8 mouse cellular contexts compared by ENCODE assay signal in the genomic region with DNA sequence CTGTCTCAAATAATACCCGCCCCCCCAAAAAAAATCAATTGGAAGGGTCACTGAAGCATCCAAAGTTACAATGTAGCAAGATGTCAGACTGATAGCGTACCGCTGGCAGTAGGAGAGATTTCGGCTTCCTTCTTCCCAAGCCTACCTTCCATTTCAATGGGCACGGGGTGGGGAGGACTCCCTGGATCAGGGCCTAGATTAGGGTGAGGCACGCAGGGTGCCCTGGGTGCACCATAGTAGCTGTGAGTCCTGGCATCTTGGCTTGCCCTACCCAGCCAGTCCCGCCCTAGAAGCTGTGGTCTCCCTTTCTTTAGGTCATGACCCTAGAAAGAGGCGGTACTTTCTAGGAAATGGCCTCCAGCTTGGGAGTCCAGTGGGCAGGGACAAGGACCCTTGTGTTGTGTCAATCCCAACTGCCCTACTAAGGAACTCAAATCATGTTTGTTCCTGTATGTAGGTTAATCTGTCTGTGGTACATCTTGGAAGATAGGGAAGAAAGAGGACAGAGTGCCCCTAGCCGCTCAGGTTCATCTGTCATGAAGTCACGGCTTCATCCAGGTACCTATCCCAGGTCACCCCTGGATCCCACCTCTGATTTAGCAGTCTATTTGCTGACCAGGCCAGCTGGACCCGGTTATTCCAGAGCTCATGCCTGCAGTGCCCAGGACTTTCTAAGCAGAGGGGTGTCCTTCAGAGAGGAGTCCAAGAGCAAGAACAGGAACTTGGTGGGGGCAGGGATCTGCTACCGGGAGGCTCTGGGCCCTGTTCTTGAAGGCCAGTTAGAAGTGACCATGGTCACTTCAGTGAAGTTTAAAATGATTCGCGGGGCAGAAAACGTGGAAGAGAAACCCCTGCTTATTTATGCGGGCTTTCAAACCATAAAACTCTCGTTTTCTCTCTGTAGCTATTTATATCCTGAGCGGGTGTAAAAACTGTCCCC. TPM values are rescaled to one million over a fixed set of nuclear protein-coding genes. Genes with fewer than 3 reads are reported as not detected.
DNase-seq lines count a peak whose midpoint lies in the region; ATAC-seq and TF ChIP-seq lines count a peak whose summit lies in the region.

No protein-coding gene starts in this region.

- intact Hi-C loops in left cerebral cortex, postnatal 4 days (cut with DNase I), result no loop called here
- intact Hi-C loops in left cerebral cortex, postnatal 36 days (cut with DNase I), result no loop called here

- H3K4me3 ChIP-seq in forebrain, postnatal 0 days (ENCODE audit: low read depth, low read length), result peak overlapping the region; percentile 91
- peak overlapping the region; percentile 98 for H3K4me3 ChIP-seq in intestine, embryonic 14.5 days (ENCODE audit: low read depth, low read length)
- peak overlapping the region in 1 of 2 experiments; percentile 98; a peak in 2 of 4 replicates for H3K4me3 ChIP-seq in liver, embryonic 14.5 days (ENCODE audit: insufficient read depth in 1 of 2, low read depth in 2 of 2, low read length in 2 of 2)
- peak overlapping the region; percentile 91 for H3K4me3 ChIP-seq in neural tube, embryonic 15.5 days (replicated peaks)

- no peak for TF ChIP-seq CTCF in brain, embryonic 14.5 days (IDR thresholded peaks at IDR 0.05; ENCODE audit: borderline replicate concordance, extremely low read depth, insufficient read depth, insufficient read length)
- TF ChIP-seq CTCF in forebrain, postnatal 0 days (IDR thresholded peaks at IDR 0.05; ENCODE audit: low read depth), result no peak
- no peak for TF ChIP-seq CTCF in liver, embryonic 14.5 days (IDR thresholded peaks at IDR 0.05; ENCODE audit: low read depth)

- no peaks in the 10 kb centered on the region for H3K9me3 ChIP-seq in forebrain, postnatal 0 days (ENCODE audit: low read length)
- H3K9me3 ChIP-seq in intestine, embryonic 14.5 days (ENCODE audit: control insufficient read depth, low read length), result no peaks in the 10 kb centered on the region
- no peaks in the 10 kb centered on the region for H3K9me3 ChIP-seq in liver, embryonic 14.5 days (ENCODE audit: control insufficient read depth, low read length)
- no peaks in the 10 kb centered on the region for H3K9me3 ChIP-seq in neural tube, embryonic 15.5 days (replicated peaks)

- H3K9ac ChIP-seq in forebrain, postnatal 0 days, result peak overlapping the region; percentile 74; the same call in 1 of the 2 replicates
- peak overlapping the region; percentile 90 for H3K9ac ChIP-seq in intestine, embryonic 14.5 days (ENCODE audit: low read length)
- H3K9ac ChIP-seq in liver, embryonic 14.5 days (replicated peaks), result peak overlapping the region; percentile 86
- H3K9ac ChIP-seq in neural tube, embryonic 15.5 days (replicated peaks), result peak overlapping the region; percentile 80

- H3K4me2 ChIP-seq in forebrain, postnatal 0 days (ENCODE audit: low read depth), result peak overlapping the region; percentile 93
- H3K4me2 ChIP-seq in intestine, embryonic 14.5 days (ENCODE audit: low read length), result peak overlapping the region; percentile 90
- peak overlapping the region; percentile 76 for H3K4me2 ChIP-seq in liver, embryonic 14.5 days (ENCODE audit: low read depth)
- peak overlapping the region; percentile 80 for H3K4me2 ChIP-seq in neural tube, embryonic 15.5 days

- no peak for TF ChIP-seq POLR2A in brain, embryonic 14.5 days (IDR thresholded peaks at IDR 0.05; ENCODE audit: borderline replicate concordance, extremely low read depth, insufficient read depth, insufficient read length, poor library complexity, severe bottlenecking)

- H3K27me3 ChIP-seq in forebrain, postnatal 0 days (ENCODE audit: insufficient read depth, low read length), result no peaks in the 10 kb centered on the region
- no peaks in the 10 kb centered on the region for H3K27me3 ChIP-seq in intestine, embryonic 14.5 days (replicated peaks; ENCODE audit: control insufficient read depth, insufficient read depth, low read length)
- H3K27me3 ChIP-seq in liver, embryonic 14.5 days (ENCODE audit: control insufficient read depth, insufficient read depth, low read length), result no peaks in the 10 kb centered on the region
- no peaks in the 10 kb centered on the region for H3K27me3 ChIP-seq in neural tube, embryonic 15.5 days (replicated peaks)

- no peaks in the 10 kb centered on the region for H3K36me3 ChIP-seq in forebrain, postnatal 0 days (ENCODE audit: insufficient read depth)
- H3K36me3 ChIP-seq in intestine, embryonic 14.5 days (ENCODE audit: control insufficient read depth, insufficient read depth, low read length), result peaks cover 4% of the 10 kb centered on the region; the same call in 1 of the 2 replicates
- H3K36me3 ChIP-seq in liver, embryonic 14.5 days (replicated peaks; ENCODE audit: control insufficient read depth, insufficient read depth, low read depth), result no peaks in the 10 kb centered on the region; the same call in 1 of the 2 replicates
- no peaks in the 10 kb centered on the region for H3K36me3 ChIP-seq in neural tube, embryonic 15.5 days

- TF ChIP-seq EP300 in liver, embryonic 14.5 days (IDR thresholded peaks at IDR 0.05; ENCODE audit: low read depth), result no peak

- H3K27ac ChIP-seq in forebrain, postnatal 0 days (ENCODE audit: low read depth, low read length), result peak overlapping the region; percentile 98
- peak overlapping the region; percentile 98 for H3K27ac ChIP-seq in intestine, embryonic 14.5 days (ENCODE audit: low read depth)
- peak overlapping the region; percentile 86 for H3K27ac ChIP-seq in liver, embryonic 14.5 days
- peak overlapping the region; percentile 99 for H3K27ac ChIP-seq in neural tube, embryonic 15.5 days (replicated peaks)

- DNase-seq in left cerebral cortex, postnatal 4 days, result peak; percentile 5
- DNase-seq in left cerebral cortex, postnatal 36 days (ENCODE audit: low spot score in 2 of 2), result no peak
- peak; percentile 40 for DNase-seq in brain, embryonic 14.5 days (ENCODE audit: low read depth)
- no peak for DNase-seq in forebrain, postnatal 0 days
- peak; percentile 67 for DNase-seq in intestine, embryonic 14.5 days (ENCODE audit: low spot score)
- DNase-seq in liver, embryonic 14.5 days (ENCODE audit: low read depth in 3 of 3, low spot score in 3 of 3), result no peak
- DNase-seq in natural killer cell, adult 2 months (ENCODE audit: low spot score in 2 of 2), result no peak

- no peak for ATAC-seq in forebrain, postnatal 0 days
- no peak for ATAC-seq in intestine, embryonic 14.5 days (replicated peaks; ENCODE audit: low FRiP score, low TSS enrichment, low read depth)
- ATAC-seq in liver, embryonic 14.5 days (ENCODE audit: insufficient read depth), result no peak
- no peak for ATAC-seq in neural tube, embryonic 15.5 days (ENCODE audit: low FRiP score)

- H3K4me1 ChIP-seq in forebrain, postnatal 0 days (ENCODE audit: insufficient read depth), result peaks cover 11% of the 10 kb centered on the region; the same call in 1 of the 2 replicates
- peaks cover 25% of the 10 kb centered on the region for H3K4me1 ChIP-seq in intestine, embryonic 14.5 days (replicated peaks; ENCODE audit: control insufficient read depth, insufficient read depth, low read length)
- H3K4me1 ChIP-seq in liver, embryonic 14.5 days (replicated peaks; ENCODE audit: control insufficient read depth in 2 of 2, insufficient read depth in 2 of 2, low read length in 1 of 2), result peaks cover 31 to 36% of the 10 kb centered on the region in 2 experiments
- peaks cover 23% of the 10 kb centered on the region for H3K4me1 ChIP-seq in neural tube, embryonic 15.5 days

- WGBS in forebrain, postnatal 0 days, result 54% methylated on average over 18 of the region's 18 CpGs
- WGBS in intestine, embryonic 14.5 days, result 51% methylated on average over 18 of the region's 18 CpGs
- 39% methylated on average over 18 of the region's 18 CpGs for WGBS in liver, embryonic 14.5 days (ENCODE audit: insufficient replicate concordance)
- WGBS in neural tube, embryonic 15.5 days, result 53% methylated on average over 18 of the region's 18 CpGs

RNA-seq across cellular contexts. Expression of a gene that starts 1.6 kb away (rescaled TPM):
- 10 to 100 TPM; 21.9 to 24.7 TPM for total RNA-seq in left cerebral cortex, postnatal 4 days (2021)
- 10 to 100 TPM; 14.5 to 18.7 TPM for total RNA-seq in left cerebral cortex, postnatal 36 days (2021)
- polyA plus RNA-seq in brain, embryonic 14.5 days (2012; rRNA removed), result 14.9 and 19.1 TPM in 2 replicates
- total RNA-seq in forebrain, postnatal 0 days (2014; rRNA removed), result 14.0 and 16.2 TPM in 2 replicates
- polyA plus RNA-seq in forebrain, postnatal 0 days (2015; fragmentation: Nextera tagmentation; extraction: Ambion mirVana), result 3.2 and 4.3 TPM in 2 replicates
- polyA plus RNA-seq in intestine, embryonic 14.5 days (2014; fragmentation: Nextera tagmentation; extraction: Ambion mirVana), result 15.9 and 16.7 TPM in 2 replicates
- 7.2 and 9.1 TPM in 2 replicates for polyA plus RNA-seq in liver, embryonic 14.5 days (2012; rRNA removed)
- polyA plus RNA-seq in liver, embryonic 14.5 days (2014; fragmentation: Nextera tagmentation; extraction: Ambion mirVana), result 5.8 and 6.2 TPM in 2 replicates
- 4.5 and 6.0 TPM in 2 replicates for polyA plus RNA-seq in neural tube, embryonic 15.5 days (2015; fragmentation: Nextera tagmentation; extraction: Ambion mirVana)

RNA-seq across cellular contexts. Expression of a gene that starts 58.7 kb away (rescaled TPM):
- total RNA-seq in left cerebral cortex, postnatal 4 days (2021), result 1 to 10 TPM; 4.0 to 4.2 TPM
- total RNA-seq in left cerebral cortex, postnatal 36 days (2021), result 10 to 100 TPM; 15.1 to 19.4 TPM
- 8.5 and 12.1 TPM in 2 replicates for polyA plus RNA-seq in brain, embryonic 14.5 days (2012; rRNA removed)
- total RNA-seq in forebrain, postnatal 0 days (2014; rRNA removed), result 7.6 and 8.7 TPM in 2 replicates
- polyA plus RNA-seq in forebrain, postnatal 0 days (2015; fragmentation: Nextera tagmentation; extraction: Ambion mirVana), result 7.8 and 10.2 TPM in 2 replicates
- 13.2 and 17.8 TPM in 2 replicates for polyA plus RNA-seq in intestine, embryonic 14.5 days (2014; fragmentation: Nextera tagmentation; extraction: Ambion mirVana)
- 47.4 and 57.4 TPM in 2 replicates for polyA plus RNA-seq in liver, embryonic 14.5 days (2012; rRNA removed)
- 41.8 and 49.8 TPM in 2 replicates for polyA plus RNA-seq in liver, embryonic 14.5 days (2014; fragmentation: Nextera tagmentation; extraction: Ambion mirVana)
- 10.5 and 12.6 TPM in 2 replicates for polyA plus RNA-seq in neural tube, embryonic 15.5 days (2015; fragmentation: Nextera tagmentation; extraction: Ambion mirVana)

Comparison
In these comparisons a context has a peak if more than half of its experiments do, and no peak if none do; other contexts are left out.
1. DNase-seq: peak in left cerebral cortex, postnatal 4 days (single experiment), brain, embryonic 14.5 days (single experiment) and intestine, embryonic 14.5 days (single experiment); none in left cerebral cortex, postnatal 36 days (0 of 2), forebrain, postnatal 0 days (single experiment), liver, embryonic 14.5 days (0 of 3) and natural killer cell, adult 2 months (0 of 2).
2. Peak in every context shown above with its lines, with median percentiles within 50 percentile points of each other: H3K27ac ChIP-seq, H3K4me2 ChIP-seq and H3K9ac ChIP-seq.